Mouse (Mus musculus): ENCODE data around the gene Fam163a. TPM values are rescaled to one million over a fixed set of nuclear protein-coding genes. Genes with fewer than 3 reads are reported as not detected.

Fam163a gene
- total RNA-seq, 2 experiments from 2014 or later = not detected

DNA sequence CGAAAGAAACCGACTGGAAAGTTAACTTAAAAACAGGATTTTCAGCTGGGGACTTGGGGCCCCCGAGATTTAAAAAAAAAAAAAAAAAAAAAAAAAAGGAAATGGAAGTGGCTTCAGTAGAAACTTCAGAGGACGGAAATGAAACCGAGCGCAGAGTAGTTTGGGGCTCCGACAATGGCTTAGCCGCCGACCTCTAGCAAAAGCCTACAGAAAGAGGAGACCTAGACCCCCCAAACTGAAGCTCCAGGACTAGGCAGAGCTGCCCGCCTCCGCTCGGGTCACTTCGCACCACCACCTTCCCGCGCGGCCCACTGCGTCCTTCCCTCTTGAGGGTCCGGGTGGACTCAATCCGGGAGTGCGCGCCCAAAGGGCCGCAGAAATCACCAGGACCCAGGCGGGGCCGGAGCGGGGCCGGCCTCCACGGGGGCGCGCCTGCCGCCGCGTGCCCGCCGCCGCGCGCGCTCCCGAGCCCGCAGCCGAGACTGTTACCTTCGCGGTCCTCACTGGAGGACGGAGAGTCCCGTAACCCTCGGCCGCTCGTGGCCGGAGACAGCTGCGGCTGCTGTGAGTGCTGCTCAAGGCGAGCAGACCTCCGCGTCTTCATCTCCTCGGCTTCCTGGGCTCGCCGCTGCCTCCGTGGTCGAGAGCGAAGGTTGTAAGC lies 169.4 kb downstream of the Fam163a start, which contains the start of gene Tor1aip2:
Gene Tor1aip2, plus strand, starts transcription at position 135 of the 661 bp plus-strand sequence.
- ATAC-seq (replicated peaks; ENCODE audit: poor library complexity) = peak; percentile 38

DNA sequence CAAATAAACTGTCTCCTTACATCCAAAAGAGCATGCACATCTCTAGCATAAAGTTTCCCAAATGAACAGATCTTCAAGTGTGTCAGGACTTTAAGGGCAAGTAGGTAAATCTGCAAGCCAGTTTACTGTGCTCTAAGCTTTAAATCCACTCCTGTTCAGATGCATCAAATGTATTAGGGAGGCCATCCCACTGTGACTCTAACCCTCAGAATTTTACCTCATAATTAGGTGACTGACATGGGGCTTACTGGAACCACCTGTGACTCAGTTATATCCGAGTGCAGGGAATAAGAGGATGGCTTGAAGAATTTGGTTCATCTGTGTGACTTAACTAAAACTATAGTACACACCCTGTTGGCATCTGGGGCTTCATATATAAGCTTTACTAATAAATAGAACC lies 170.2 kb downstream of the Fam163a start:
- ATAC-seq (replicated peaks; ENCODE audit: poor library complexity) = no peak

DNA sequence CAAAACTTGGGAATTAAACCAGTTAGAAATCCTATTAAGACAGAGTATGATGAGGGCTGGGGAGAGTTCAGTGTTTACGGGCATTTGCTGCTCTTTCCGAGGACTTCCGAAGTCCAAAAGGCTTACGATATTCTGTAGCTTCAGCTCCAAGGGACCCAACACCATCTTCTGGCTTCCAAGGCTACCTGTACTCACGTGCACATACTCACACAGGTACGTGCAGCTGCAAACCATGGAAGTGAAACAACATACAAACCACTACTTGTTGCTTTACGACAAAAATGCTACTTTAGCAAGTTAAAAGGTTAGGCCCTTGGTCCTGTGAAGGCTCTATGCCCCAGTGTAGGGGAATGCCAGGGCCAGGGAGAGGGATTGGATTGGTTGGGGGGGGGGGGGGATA lies 170.9 kb downstream of the Fam163a start:
- ATAC-seq (replicated peaks; ENCODE audit: poor library complexity) = no peak

DNA sequence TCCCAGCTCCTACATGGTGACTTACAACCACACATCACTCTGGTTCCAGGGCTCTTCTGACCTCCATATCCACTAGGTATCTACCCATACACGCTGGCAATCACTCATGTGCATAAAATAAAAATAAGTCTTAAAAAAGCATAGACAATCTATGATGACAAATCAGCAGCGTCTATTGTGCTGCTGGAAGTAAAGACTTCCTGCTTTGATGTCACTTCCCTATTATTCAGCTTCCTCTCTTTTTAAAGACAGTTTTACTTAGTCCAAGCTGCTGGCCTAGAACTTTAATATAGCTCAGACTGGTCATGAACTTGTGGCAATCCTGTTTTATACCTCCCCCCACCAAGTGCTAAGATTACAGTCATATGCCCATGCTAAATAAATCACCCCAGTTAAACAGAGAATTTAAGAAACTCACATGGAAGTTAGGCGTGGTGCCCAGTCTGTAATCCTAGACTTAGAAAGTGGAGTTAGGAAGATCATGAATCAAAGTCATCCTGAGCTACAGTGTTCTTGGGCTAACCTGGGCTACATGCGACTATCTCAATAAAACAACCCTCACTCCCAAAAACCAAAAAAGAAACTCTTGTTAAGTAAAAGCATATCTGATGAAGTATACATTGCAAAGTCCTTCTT lies 176.4 kb downstream of the Fam163a start:
- peak; percentile 54 for ATAC-seq (replicated peaks; ENCODE audit: poor library complexity)

DNA sequence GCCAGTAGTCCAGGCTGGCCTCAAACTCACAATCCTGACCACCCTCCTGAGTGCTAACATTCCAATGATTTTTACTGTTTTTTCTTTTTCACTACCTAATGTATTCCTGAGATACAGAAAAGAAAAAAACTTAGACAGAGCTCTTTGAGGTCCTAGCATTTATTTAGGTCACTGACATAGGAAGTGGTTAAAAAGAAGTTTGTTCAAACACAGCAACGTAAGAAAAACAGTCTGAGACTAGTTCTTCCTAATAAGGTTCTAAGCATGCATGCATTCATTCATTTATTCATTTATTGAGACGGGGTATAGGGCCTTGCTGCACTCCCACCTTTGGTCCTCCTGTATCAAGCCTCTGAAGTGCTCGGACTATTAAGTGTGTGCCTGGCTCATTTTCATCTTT lies 177.0 kb downstream of the Fam163a start:
- ATAC-seq (replicated peaks; ENCODE audit: poor library complexity) = no peak

Other genes starting within 250 kb of the Fam163a start
- gene Cep350, start 231.8 kb downstream of the Fam163a start, total RNA-seq (2015) = 91.6 and 99.8 TPM in 2 replicates
- 67.2 and 84.5 TPM in 2 replicates for gene Cep350, start 231.8 kb downstream of the Fam163a start, total RNA-seq (2017)
- gene Tor1aip2, start 169.6 kb downstream of the Fam163a start, total RNA-seq (2015) = 93.0 and 109 TPM in 2 replicates
- gene Tor1aip2, start 169.6 kb downstream of the Fam163a start, total RNA-seq (2017) = 50.1 and 50.6 TPM in 2 replicates
- 76.6 and 80.7 TPM in 2 replicates for gene Tor1aip1, start 168.5 kb downstream of the Fam163a start, total RNA-seq (2015)
- 31.5 and 40.1 TPM in 2 replicates for gene Tor1aip1, start 168.5 kb downstream of the Fam163a start, total RNA-seq (2017)
- gene Tdrd5, start 98.6 kb upstream of the Fam163a start, total RNA-seq (2015) = 0.05 TPM in 1 of 2 replicates, not detected in the other
- 0.07 TPM in 1 of 2 replicates, not detected in the other for gene Tdrd5, start 98.6 kb upstream of the Fam163a start, total RNA-seq (2017)
- gene Nphs2, start 105.7 kb upstream of the Fam163a start, total RNA-seq (2015) = not detected in 2 replicates
- not detected in 2 replicates for gene Nphs2, start 105.7 kb upstream of the Fam163a start, total RNA-seq (2017)
- gene Gm2000, start 161.0 kb upstream of the Fam163a start, total RNA-seq (2015) = 1,614 and 1,672 TPM in 2 replicates
- gene Gm2000, start 161.0 kb upstream of the Fam163a start, total RNA-seq (2017) = 3,561 and 3,585 TPM in 2 replicates
- 0.52 TPM in 1 of 2 replicates, not detected in the other for gene Axdnd1, start 216.1 kb upstream of the Fam163a start, total RNA-seq (2015)
- 0.68 TPM in 1 of 2 replicates, not detected in the other for gene Axdnd1, start 216.1 kb upstream of the Fam163a start, total RNA-seq (2017)

Measured in megakaryocyte progenitor cell, adult 5-6 weeks (primary cell).